Comparison of ENCODE assay signal across 7 mouse cellular contexts in the genomic region with DNA sequence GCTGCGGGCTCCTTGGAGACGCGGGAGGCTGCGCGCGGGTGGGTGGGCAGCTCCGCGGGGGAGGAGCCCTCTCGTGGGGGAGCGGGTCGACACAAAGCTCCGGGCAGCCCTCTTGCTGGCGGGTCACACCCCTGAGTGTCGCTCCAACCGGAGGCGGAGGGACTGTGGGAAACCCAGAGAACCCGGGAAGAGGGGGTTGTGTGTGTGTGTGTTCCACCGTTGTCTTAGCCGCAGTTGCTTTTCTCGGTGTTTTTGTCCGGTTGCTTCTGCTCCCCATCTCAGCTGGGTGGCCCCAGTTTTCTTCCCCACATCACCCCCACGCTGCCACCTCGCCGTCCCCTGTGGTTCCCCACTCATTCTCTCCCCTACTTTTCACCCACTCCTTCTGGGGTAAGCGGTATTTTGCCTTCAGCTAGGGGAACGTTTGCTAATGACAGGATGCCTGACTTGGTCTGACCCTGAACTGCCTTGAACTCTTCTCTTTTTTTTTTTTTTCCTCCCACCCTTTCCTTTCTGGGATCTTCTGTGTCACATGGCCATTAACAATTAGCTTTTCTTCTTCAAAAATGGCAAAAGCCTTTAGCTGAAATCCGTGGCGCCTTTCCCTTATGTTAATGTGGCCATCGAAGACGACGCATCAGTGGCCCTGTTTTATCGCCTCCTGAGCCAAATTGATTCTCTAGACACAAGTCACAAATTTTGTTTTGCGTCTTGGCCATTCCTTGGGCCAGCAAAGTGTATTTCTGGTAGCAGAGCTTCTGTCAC. TPM values are rescaled to one million over a fixed set of nuclear protein-coding genes. Genes with fewer than 3 reads are reported as not detected.
A peak's percentile ranks its signal among the peaks of the same experiment; 100 is the strongest.
DNase-seq lines count a peak whose midpoint lies in the region; ATAC-seq and TF ChIP-seq lines count a peak whose summit lies in the region.

No protein-coding gene starts in this region.

- H3K4me3 ChIP-seq in ES-Bruce4 (ENCODE audit: low read depth, low read length): peak overlapping the region; percentile 96
- H3K4me3 ChIP-seq in embryonic facial prominence, embryonic 13.5 days: peak overlapping the region; percentile 96
- H3K4me3 ChIP-seq in heart, embryonic 13.5 days: peak overlapping the region; percentile 85
- H3K4me3 ChIP-seq in kidney, embryonic 16.5 days (ENCODE audit: low read length): peak overlapping the region; percentile 96
- peak overlapping the region; percentile 99 for H3K4me3 ChIP-seq in liver, postnatal 0 days (ENCODE audit: low read depth, low read length)
- H3K4me3 ChIP-seq in neural tube, embryonic 13.5 days: peak overlapping the region; percentile 95

- peak; percentile 69 to 90 for DNase-seq in adrenal gland, adult (ENCODE audit: inconsistent age in 2 of 2, low spot score in 1 of 2)
- DNase-seq in liver, postnatal 0 days: peak; percentile 75

- no peaks in the 10 kb centered on the region for H3K36me3 ChIP-seq in ES-Bruce4 (ENCODE audit: control insufficient read depth, insufficient read depth, low read length, poor library complexity, severe bottlenecking)
- H3K36me3 ChIP-seq in embryonic facial prominence, embryonic 13.5 days: no peaks in the 10 kb centered on the region
- no peaks in the 10 kb centered on the region for H3K36me3 ChIP-seq in heart, embryonic 13.5 days
- H3K36me3 ChIP-seq in kidney, embryonic 16.5 days (ENCODE audit: insufficient read depth, low read length): no peaks in the 10 kb centered on the region
- H3K36me3 ChIP-seq in liver, postnatal 0 days (replicated peaks; ENCODE audit: insufficient read depth, low read length): no peaks in the 10 kb centered on the region
- H3K36me3 ChIP-seq in neural tube, embryonic 13.5 days: no peaks in the 10 kb centered on the region

- TF ChIP-seq CTCF in ES-Bruce4 (IDR thresholded peaks at IDR 0.05; ENCODE audit: low read depth, low read length): no peak
- no peak for TF ChIP-seq CTCF in liver, postnatal 0 days (IDR thresholded peaks at IDR 0.05; ENCODE audit: low read depth)

- ATAC-seq in embryonic facial prominence, embryonic 13.5 days (ENCODE audit: insufficient number of reproducible peaks, insufficient read depth, low FRiP score, low TSS enrichment, low read depth): peak; percentile 33
- ATAC-seq in heart, embryonic 13.5 days (ENCODE audit: extremely low read depth, insufficient number of reproducible peaks, low FRiP score, low TSS enrichment): peak; percentile 25; the same call in 1 of the 2 replicates
- peak; percentile 35; the same call in 1 of the 2 replicates for ATAC-seq in kidney, embryonic 16.5 days (ENCODE audit: low FRiP score, low TSS enrichment)
- peak; percentile 49 for ATAC-seq in liver, postnatal 0 days
- peak; percentile 36 for ATAC-seq in neural tube, embryonic 13.5 days (ENCODE audit: low read depth)

- H3K27ac ChIP-seq in ES-Bruce4 (ENCODE audit: insufficient read depth, low read length): peak overlapping the region; percentile 84
- H3K27ac ChIP-seq in embryonic facial prominence, embryonic 13.5 days: peak overlapping the region; percentile 99
- H3K27ac ChIP-seq in heart, embryonic 13.5 days (replicated peaks): peak overlapping the region; percentile 99
- peak overlapping the region; percentile 99 for H3K27ac ChIP-seq in kidney, embryonic 16.5 days (ENCODE audit: low read length)
- peak overlapping the region; percentile 95 for H3K27ac ChIP-seq in liver, postnatal 0 days (ENCODE audit: low read depth)
- peak overlapping the region; percentile 100 for H3K27ac ChIP-seq in neural tube, embryonic 13.5 days (replicated peaks)

- no peak for TF ChIP-seq POLR2A in ES-Bruce4 (IDR thresholded peaks at IDR 0.05; ENCODE audit: insufficient read depth, low read length)

- no peak for TF ChIP-seq EP300 in ES-Bruce4 (IDR thresholded peaks at IDR 0.05; ENCODE audit: insufficient read depth, low read depth, low read length)
- no peak for TF ChIP-seq EP300 in liver, postnatal 0 days (IDR thresholded peaks at IDR 0.05; ENCODE audit: low read depth)

- H3K27me3 ChIP-seq in ES-Bruce4 (ENCODE audit: control insufficient read depth, insufficient read depth, low read length, poor library complexity, severe bottlenecking): no peaks in the 10 kb centered on the region
- no peaks in the 10 kb centered on the region for H3K27me3 ChIP-seq in embryonic facial prominence, embryonic 13.5 days
- H3K27me3 ChIP-seq in heart, embryonic 13.5 days (replicated peaks): no peaks in the 10 kb centered on the region
- no peaks in the 10 kb centered on the region for H3K27me3 ChIP-seq in kidney, embryonic 16.5 days (ENCODE audit: insufficient read depth, low read length)
- H3K27me3 ChIP-seq in liver, postnatal 0 days (ENCODE audit: insufficient read depth, low read length): no peaks in the 10 kb centered on the region
- no peaks in the 10 kb centered on the region for H3K27me3 ChIP-seq in neural tube, embryonic 13.5 days

- under 1% methylated on average over 32 of the region's 33 CpGs for WGBS in embryonic facial prominence, embryonic 13.5 days
- under 1% methylated on average over 31 of the region's 33 CpGs for WGBS in heart, embryonic 13.5 days
- WGBS in kidney, embryonic 16.5 days: under 1% methylated on average over 29 of the region's 33 CpGs
- 0% methylated on average over 26 of the region's 33 CpGs for WGBS in liver, postnatal 0 days (ENCODE audit: insufficient replicate concordance)
- WGBS in neural tube, embryonic 13.5 days: 1% methylated on average over 30 of the region's 33 CpGs

- no peaks in the 10 kb centered on the region for H3K9me3 ChIP-seq in ES-Bruce4 (replicated peaks; ENCODE audit: control insufficient read depth, insufficient read depth, low read length, poor library complexity, severe bottlenecking)
- H3K9me3 ChIP-seq in embryonic facial prominence, embryonic 13.5 days: no peaks in the 10 kb centered on the region
- no peaks in the 10 kb centered on the region for H3K9me3 ChIP-seq in heart, embryonic 13.5 days
- no peaks in the 10 kb centered on the region for H3K9me3 ChIP-seq in kidney, embryonic 16.5 days (ENCODE audit: low read length)
- no peaks in the 10 kb centered on the region for H3K9me3 ChIP-seq in liver, postnatal 0 days (ENCODE audit: low read length)
- no peaks in the 10 kb centered on the region for H3K9me3 ChIP-seq in neural tube, embryonic 13.5 days

- H3K4me2 ChIP-seq in embryonic facial prominence, embryonic 13.5 days: peak overlapping the region; percentile 69
- H3K4me2 ChIP-seq in heart, embryonic 13.5 days: peak overlapping the region; percentile 75
- H3K4me2 ChIP-seq in kidney, embryonic 16.5 days (replicated peaks; ENCODE audit: low read depth, low read length): peak overlapping the region; percentile 63
- H3K4me2 ChIP-seq in liver, postnatal 0 days (ENCODE audit: low read depth, low read length): peak overlapping the region; percentile 82
- peak overlapping the region; percentile 63 for H3K4me2 ChIP-seq in neural tube, embryonic 13.5 days

- peak overlapping the region; percentile 99 for H3K9ac ChIP-seq in ES-Bruce4 (ENCODE audit: low read depth, poor library complexity, severe bottlenecking)
- peak overlapping the region; percentile 97 for H3K9ac ChIP-seq in embryonic facial prominence, embryonic 13.5 days
- H3K9ac ChIP-seq in heart, embryonic 13.5 days: peak overlapping the region; percentile 98
- H3K9ac ChIP-seq in kidney, embryonic 16.5 days (replicated peaks; ENCODE audit: low read length): peak overlapping the region; percentile 97
- peak overlapping the region; percentile 99 for H3K9ac ChIP-seq in liver, postnatal 0 days (replicated peaks)
- peak overlapping the region; percentile 99 for H3K9ac ChIP-seq in neural tube, embryonic 13.5 days

- no peaks in the 10 kb centered on the region for H3K4me1 ChIP-seq in ES-Bruce4 (ENCODE audit: control insufficient read depth, insufficient read depth, low read length)
- peaks cover 39% of the 10 kb centered on the region for H3K4me1 ChIP-seq in embryonic facial prominence, embryonic 13.5 days
- H3K4me1 ChIP-seq in heart, embryonic 13.5 days: peaks cover 44% of the 10 kb centered on the region
- peaks cover 36% of the 10 kb centered on the region for H3K4me1 ChIP-seq in kidney, embryonic 16.5 days (ENCODE audit: insufficient read depth, low read length)
- peaks cover 38% of the 10 kb centered on the region for H3K4me1 ChIP-seq in liver, postnatal 0 days (ENCODE audit: insufficient read depth)
- H3K4me1 ChIP-seq in neural tube, embryonic 13.5 days (replicated peaks): peaks cover 41% of the 10 kb centered on the region

RNA-seq across cellular contexts. Expression of a gene that starts 1.0 kb away (rescaled TPM):
- polyA plus RNA-seq in ES-Bruce4 (2011; ENCODE audit: insufficient read depth, insufficient read length, low read depth, missing spikeins): 42.9 and 44.2 TPM in 2 replicates
- 19.2 and 20.6 TPM in 2 replicates for polyA plus RNA-seq in embryonic facial prominence, embryonic 13.5 days (2015; fragmentation: Nextera tagmentation; extraction: Ambion mirVana)
- polyA plus RNA-seq in heart, embryonic 13.5 days (2015; fragmentation: Nextera tagmentation; extraction: Ambion mirVana): 15.0 and 15.5 TPM in 2 replicates
- 12.8 and 14.6 TPM in 2 replicates for polyA plus RNA-seq in kidney, embryonic 16.5 days (2015; fragmentation: Nextera tagmentation; extraction: Ambion mirVana)
- 7.4 and 8.4 TPM in 2 replicates for polyA plus RNA-seq in liver, postnatal 0 days (2015; fragmentation: Nextera tagmentation; extraction: Ambion mirVana)
- polyA plus RNA-seq in neural tube, embryonic 13.5 days (2015; fragmentation: Nextera tagmentation; extraction: Ambion mirVana): 42.3 and 44.4 TPM in 2 replicates

Comparison
In these comparisons a context has a peak if more than half of its experiments do, and no peak if none do; other contexts are left out.
1. Peak in every context shown above with its lines: DNase-seq, ATAC-seq, H3K4me3 ChIP-seq and H3K27ac ChIP-seq.